Mouse (Mus musculus): ENCODE measurements around the gene Pxt1.
A peak's percentile ranks its signal among the peaks of the same experiment; 100 is the strongest.

Pxt1 gene

GRCm38 (mm10) chr17:28915060-28915628, 28.5 kb downstream of the Pxt1 start, which contains the start of gene 4930539E08Rik:
Gene 4930539E08Rik (minus strand): TSS chr17:28915324.
- no peak for DNase-seq (ENCODE audit: low spot score)

- DNase-seq (ENCODE audit: low spot score), result no peak
Measured at GRCm38 (mm10) chr17:28913940-28914339, 29.7 kb downstream of the Pxt1 start.

GRCm38 (mm10) chr17:28913200-28913599, 30.4 kb downstream of the Pxt1 start:
- DNase-seq (ENCODE audit: low spot score), result no peak

GRCm38 (mm10) chr17:28910139-28910538, 33.5 kb downstream of the Pxt1 start:
- no peak for DNase-seq (ENCODE audit: low spot score)

- peak; percentile 52 for DNase-seq (ENCODE audit: low spot score)
Measured at GRCm38 (mm10) chr17:28909252-28909941, 34.2 kb downstream of the Pxt1 start.

GRCm38 (mm10) chr17:28907959-28908358, 35.7 kb downstream of the Pxt1 start:
- DNase-seq (ENCODE audit: low spot score), result peak; percentile 27

- DNase-seq (ENCODE audit: low spot score), result no peak
Measured at GRCm38 (mm10) chr17:28905377-28905916, 38.2 kb downstream of the Pxt1 start.

- peak; percentile 54 for DNase-seq (ENCODE audit: low spot score)
Measured at GRCm38 (mm10) chr17:28904546-28905376, 38.9 kb downstream of the Pxt1 start.

- DNase-seq (ENCODE audit: low spot score), result no peak
Measured at GRCm38 (mm10) chr17:28901559-28901958, 42.1 kb downstream of the Pxt1 start.

GRCm38 (mm10) chr17:28899427-28899826, 44.2 kb downstream of the Pxt1 start:
- DNase-seq (ENCODE audit: low spot score), result no peak

GRCm38 (mm10) chr17:28898249-28898648, 45.4 kb downstream of the Pxt1 start:
- DNase-seq (ENCODE audit: low spot score), result no peak

- no peak for DNase-seq (ENCODE audit: low spot score)
Measured at GRCm38 (mm10) chr17:28897817-28898216, 45.8 kb downstream of the Pxt1 start.

GRCm38 (mm10) chr17:28896095-28896780, 47.4 kb downstream of the Pxt1 start:
- DNase-seq (ENCODE audit: low spot score), result no peak

GRCm38 (mm10) chr17:28895217-28895875, 48.3 kb downstream of the Pxt1 start:
- DNase-seq (ENCODE audit: low spot score), result no peak

- DNase-seq (ENCODE audit: low spot score), result no peak
Measured at GRCm38 (mm10) chr17:28894050-28894767, 49.4 kb downstream of the Pxt1 start.

GRCm38 (mm10) chr17:28886266-28886665, 57.4 kb downstream of the Pxt1 start:
- DNase-seq (ENCODE audit: low spot score), result no peak

GRCm38 (mm10) chr17:28885231-28885630, 58.4 kb downstream of the Pxt1 start:
- no peak for DNase-seq (ENCODE audit: low spot score)

All from T-cell, adult 2 months (primary cell).